Mouse (Mus musculus) right cerebral cortex, postnatal 10 days (tissue): ENCODE data around the gene 1700025G04Rik.
A peak's percentile ranks its signal among the peaks of the same experiment; 100 is the strongest.

Source experiments
- DNase-seq, 2 experiments: peaks; one replicate each; pipeline ENCODE4 v3.0.0; 2021; ENCODE audit warnings: low spot score in 2 of 2

Gene 1700025G04Rik

DNA sequence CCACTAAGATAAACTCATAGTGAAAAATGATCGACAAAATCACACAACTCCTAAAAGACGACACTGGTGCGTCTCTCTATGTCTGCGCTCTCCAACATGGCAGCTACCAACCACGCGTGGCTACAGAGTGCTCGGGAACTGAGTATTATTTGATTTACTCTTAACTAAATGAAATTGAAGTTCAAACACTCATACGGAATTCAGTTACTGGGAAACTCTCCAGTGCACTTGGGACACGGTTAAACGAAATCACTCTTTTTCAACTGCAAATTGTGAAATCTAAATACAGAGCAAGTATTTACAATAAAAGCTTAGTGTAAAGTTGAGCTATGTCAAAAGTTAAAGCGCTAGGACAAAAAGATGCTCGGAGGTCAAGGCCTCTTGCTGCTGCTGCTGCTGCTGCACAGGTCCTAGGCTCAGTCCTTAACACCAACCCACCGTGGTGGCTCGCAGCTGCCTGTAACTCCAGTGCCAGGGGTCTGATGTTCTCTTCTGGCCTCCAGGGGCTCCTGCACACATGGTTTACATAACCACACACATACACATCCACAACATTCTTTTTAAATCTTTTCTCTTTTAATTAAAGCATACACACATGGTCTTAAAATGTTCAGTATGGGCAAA lies 13.6 kb downstream of the 1700025G04Rik start:
- no peak for DNase-seq

DNA sequence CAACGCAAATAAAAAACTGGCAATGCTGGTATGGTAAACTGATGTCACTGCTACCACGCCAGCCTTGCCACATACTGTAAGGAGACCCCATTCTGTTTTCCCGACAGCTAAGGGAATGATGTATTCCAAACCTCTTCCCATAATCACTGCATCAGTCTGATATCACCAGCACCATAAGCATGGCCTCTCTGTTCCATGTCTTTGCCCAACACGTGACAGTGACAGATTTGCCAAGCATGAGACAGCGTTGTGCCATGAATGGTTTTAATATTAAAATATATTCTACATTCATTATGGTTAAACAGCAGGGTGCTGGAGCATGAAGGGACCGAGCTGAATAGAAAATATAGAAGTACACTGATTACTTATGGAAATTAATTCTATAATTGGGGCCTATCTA lies 14.2 kb downstream of the 1700025G04Rik start:
- DNase-seq = no peak

DNA sequence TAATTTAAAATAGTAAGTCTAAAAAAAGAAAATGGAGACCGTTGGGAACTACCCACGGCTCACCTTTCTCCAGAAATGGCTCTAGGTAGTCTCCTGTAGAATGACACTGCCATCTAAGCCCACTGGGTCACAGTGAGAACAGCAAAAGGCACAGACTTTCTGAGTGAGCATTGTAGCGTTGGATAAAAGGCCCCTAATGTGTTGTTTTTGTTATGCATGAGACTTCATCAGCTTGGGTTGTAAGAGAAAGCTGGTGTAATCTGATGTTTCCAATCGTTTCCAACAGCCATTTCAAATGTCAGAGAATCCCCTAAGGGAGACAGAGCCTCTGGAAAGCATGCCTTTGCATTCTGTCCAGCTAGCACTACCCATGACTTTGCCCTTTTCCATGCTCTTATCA lies 19.5 kb downstream of the 1700025G04Rik start:
- DNase-seq = no peak

DNA sequence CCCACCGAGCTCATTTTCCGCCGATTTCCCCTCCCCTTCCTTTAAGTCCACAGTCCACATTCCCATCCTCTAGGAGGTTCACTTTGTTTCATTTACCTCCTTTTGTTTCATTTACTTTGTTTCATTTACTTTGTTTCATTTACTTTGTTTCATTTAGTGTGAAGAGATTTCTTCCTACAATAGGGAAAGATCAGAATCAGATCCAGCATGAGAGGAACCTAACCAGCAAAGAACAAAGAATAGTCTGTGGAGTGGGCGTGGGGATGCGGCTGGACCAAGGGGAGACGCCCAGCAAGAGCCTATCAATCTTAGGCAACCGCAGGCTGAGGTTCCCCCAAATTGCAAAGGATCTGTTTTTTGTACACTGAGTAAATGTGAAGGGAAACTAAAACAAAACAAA lies 20.2 kb downstream of the 1700025G04Rik start:
- no peak for DNase-seq

DNA sequence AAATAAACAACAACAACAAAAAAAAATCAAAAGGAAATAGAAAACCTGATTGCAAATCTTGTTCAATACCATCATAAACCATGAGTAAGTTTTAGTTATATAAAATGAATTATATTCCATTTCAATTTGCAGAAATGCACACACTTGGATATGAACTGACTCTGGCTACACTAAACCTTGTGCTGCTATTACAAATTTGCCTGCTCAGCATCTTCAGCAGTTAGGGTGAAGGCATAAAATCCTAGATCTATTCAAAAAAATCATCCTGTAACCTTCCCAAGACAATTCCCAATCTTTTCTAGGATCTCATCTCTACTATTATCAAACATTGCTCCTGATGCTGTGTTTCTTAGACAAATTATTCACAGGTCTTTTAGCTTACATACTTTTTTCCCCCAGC lies 22.0 kb downstream of the 1700025G04Rik start:
- no peak for DNase-seq

DNA sequence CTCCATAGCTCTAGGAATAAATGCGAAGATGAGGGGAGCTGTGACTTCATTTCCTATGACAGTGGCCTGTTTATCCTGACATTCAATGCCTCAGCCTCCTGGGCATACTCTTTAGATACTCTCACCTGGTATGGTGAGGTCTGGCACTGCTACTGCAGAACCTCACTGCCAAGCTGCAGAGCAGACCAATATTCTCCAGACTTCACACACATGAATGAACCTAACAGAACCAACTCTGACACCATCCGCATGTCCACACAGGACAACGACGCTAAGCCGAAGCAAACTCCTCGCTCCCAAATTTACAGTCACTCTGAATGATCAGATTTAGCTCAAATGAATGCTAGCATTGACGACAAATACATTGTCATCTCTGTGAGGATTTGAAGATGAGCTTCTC lies 24.4 kb downstream of the 1700025G04Rik start:
- no peak for DNase-seq

DNA sequence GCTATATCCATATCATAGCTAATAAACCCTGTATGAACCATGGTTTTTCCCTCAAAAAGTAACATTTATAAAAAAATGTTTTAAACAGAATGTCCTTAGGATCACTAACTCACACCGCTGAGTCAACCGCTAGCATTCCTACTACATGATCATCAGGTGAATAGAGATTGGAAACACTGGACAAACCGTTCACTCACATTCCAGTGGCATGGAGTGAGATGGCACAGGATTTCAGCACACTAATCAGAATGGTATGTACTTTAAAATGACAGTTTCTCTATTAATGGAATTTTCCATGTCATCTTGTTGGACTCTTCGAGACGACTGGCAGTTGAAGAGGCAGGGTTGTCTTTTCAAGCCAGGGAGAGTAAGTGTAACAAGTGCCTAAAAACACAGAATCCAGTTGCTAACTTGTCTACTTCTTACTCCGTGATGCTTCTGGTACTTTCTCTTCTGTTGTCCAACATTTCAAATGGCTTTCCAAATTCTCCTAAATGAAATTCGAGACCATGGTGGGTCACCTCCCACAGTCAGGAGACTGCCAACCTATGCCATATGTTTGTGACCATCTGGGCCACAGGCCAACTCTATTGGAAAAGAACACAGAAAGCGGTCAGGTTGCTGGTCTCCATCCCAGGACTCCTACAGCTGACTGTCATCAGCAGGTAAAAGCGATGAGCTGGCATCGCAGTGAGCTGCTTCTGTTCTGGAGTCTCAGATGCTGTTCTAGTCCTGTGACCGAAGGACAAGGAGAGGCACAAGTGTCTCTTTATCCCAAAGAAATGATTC lies 26.4 kb downstream of the 1700025G04Rik start:
- no peak for DNase-seq

DNA sequence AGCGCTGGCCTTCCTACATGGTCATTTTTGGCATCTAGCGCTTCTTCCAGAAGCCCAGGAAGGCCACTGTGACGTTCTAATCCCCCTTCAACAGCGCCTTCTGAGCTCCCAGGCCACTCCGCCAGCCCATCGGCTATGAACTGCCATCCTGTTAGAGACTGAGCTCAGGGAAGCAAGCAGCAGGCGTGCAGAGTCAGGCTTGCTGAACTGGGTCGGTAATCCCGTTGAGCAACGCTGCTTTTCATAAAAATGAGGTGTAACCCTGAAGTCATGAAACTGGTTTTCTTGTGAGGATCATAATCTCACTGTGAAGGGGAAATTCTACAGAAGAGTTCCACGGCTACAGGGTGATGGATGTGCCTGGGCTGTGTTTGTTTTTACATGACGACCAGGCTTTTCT lies 28.2 kb downstream of the 1700025G04Rik start:
- no peak for DNase-seq

DNA sequence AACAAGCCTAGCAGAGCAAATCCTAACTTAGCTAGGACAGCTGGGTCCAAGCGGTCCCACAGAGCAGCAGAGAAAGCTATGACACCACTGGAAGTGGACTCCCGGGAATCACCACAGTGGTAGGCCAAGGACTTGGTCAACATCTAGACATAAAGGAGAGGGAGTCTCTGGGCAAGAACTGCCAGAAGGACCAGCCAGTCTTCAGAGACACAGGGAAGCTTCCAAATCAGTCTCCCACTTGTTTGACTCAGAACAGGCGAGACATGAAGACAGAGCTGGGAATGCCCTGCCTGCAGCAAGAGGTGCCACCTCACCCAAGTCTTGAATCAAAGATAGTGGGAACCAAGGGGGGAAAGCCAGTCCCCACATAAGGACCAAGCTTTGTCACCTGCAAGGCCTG lies 29.7 kb downstream of the 1700025G04Rik start:
- no peak for DNase-seq

DNA sequence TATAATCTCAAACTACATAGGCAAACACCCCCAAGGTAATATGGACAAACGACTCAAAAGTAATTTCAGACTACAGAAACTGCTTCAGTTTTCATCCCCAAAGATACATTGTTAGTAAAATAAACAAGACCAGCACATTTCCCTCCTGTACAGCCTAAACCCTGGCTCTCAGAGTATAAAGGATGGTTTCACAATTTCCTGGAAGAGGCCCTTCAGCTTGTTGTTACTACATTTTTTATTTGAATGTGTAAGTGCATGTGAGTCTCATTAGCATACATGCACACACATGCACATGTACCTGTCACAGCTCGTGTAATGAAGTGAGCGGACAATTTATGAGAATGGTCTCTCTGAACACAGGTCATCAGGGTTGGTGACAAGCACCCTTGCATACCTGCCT lies 31.1 kb downstream of the 1700025G04Rik start:
- DNase-seq = no peak

DNA sequence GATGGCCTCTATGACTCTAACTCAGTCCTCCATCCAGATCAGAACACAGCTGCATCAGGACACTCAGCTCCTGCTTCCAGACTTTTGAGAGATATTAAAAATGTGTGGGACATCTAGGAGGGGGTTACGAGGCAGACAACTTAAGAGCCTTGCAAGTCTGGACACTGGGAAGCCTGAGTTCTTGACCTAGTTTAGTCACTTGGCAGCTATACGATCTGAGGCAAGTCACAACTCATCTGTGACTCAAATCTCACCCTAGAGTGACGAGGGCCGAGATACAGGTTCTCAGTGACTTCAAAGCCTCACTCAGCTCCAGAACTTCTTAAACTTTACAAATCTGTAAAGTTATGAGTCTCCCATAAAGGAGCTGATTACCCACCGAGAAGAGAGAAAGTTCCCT lies 36.8 kb downstream of the 1700025G04Rik start:
- DNase-seq = no peak

DNA sequence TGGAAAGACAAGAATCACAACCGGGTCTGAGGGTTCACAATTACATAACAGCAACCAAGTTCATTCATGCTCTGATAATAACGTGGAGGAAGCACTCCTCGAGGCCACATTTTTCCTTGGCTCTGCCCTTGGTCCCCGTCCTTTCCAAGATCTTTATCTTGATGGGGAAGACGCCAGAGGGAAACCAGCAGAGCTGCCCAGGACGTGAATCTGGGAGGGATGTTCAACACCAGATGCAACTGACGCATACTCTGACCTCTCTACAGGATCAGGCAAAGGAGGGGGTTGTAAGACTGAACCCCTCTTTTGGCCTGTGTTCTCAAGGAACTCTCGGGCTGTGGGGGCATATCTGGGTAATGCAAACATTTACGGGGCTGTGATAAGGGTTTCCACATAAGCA lies 38.1 kb downstream of the 1700025G04Rik start:
- no peak for DNase-seq

DNA sequence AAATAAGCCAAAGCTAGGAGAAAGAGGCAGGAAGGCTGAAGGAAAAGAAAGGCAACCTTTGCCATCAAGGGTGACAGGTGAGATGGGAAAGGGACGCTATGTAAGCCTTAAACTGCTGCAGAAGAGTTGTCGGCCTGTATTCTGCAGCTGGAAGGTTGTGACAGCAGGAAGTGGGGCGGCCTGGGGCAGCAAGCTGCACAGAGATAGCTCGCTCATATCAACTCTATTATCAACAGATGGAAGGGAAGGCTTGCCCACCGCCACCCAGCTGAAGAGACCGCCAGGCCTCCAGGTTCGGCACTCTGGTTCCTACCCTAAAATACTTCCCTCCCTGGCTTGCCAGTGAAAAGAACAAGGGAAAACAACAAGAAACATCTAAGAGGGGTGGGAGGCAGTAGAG lies 39.9 kb downstream of the 1700025G04Rik start:
- DNase-seq = no peak

DNA sequence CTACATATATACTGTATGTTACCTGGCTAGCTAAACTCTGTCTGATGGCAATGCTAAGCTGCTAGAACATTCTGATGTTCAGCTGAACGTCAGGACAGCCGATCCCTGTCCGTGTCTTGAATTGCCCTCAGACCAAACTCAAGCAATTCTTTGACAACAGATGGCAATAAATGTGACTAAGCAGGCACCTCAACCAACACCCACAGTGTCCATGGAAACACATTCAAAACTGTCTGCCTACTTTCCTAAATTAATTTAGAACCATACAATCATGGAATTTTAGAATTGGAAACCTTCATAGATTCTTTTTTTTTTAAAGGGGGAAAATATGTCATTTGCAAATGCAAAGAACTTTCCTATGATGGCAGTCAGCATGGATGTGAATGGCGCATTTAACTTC lies 41.6 kb downstream of the 1700025G04Rik start:
- DNase-seq = peak in 1 of 2 experiments; percentile 44

DNA sequence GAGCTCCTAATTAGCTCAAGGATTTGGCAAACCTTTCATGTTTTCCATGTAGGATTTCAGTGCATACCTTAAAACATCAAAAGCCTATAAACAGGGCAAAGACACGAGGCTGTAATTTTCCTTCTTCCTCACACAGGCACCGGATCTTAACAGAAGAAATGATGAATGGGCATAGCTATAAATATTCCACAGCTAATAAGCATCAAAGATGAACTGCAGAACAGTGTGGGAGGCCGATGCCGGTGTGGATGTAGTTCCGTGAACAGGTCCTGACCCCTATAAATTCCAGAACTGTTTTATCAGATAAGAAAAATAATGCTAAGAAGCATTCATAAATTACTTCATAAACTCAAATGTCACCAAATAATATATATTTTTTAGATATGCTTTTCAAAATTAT lies 42.5 kb downstream of the 1700025G04Rik start:
- DNase-seq = no peak

DNA sequence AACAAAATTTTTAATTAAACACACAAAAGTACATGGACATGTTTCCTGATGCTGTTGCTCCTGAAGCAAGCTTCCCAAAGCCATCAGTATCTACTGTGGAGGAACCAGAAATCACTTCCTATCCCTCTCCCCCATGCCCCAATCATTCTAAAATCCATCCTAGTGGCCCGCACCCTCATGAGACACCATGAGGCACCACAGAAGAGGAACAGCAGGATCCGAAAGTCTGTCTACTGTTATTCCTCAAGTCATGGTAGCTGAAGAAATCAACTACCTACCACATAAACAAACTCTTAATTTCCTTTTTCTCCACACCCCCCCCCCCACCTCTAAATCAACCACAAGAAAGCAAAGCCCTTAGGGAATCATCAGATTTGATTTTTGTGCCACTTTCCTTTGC lies 46.5 kb downstream of the 1700025G04Rik start:
- no peak for DNase-seq

DNA sequence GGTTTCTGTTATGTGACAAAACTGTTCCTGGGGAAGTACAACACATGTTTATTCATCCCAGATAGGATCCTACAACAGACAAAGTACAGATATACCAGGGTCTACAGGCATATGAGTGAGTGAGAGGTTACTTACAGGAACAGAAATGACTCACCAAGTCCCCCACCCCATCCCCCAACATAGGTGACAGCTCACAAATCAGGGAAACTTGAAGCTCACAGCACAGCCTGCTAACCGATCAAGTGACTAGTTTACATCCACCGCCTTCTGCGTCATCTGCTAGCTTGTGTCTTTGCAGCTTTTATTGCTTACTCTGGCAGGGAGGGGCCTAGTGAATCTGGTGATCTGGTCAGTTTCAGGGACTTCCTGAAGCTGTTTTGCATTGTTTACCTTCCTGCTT lies 47.5 kb downstream of the 1700025G04Rik start:
- DNase-seq = no peak

DNA sequence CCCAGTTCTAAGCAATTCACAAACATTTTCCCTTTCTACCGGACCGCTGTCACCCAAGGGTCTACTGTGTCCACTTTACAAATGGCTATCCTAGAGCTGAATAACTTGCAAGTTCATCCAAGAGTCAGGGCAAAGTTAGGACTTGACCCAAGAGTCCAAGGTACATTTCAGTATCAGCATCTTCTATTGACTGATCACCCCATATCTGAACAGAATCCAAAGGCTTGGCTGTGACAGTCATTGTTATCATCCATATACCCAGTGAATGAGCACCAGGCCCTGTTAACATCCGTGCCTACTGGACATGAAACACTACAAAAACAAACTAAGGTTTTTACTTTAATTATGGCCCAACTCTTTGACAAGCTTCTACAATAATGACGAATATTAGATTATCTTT lies 48.9 kb downstream of the 1700025G04Rik start:
- DNase-seq = no peak

DNA sequence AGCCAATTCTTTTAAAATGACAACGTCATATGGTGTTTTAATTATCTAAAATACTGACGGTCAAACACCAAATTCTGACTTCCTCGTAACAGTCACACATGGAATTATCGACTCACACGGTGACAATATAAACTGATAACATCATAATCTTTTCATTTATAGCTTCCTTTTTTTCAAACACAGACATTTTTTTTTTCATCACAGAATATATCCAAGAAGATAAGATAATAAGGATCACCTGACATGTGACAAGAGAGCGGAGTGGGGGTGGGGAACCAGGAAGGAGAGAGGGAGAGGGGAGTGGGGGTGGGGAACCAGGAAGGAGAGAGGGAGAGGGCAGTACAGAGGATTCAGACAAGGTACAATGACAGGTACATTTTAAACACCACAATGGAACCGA lies 49.9 kb downstream of the 1700025G04Rik start:
- no peak for DNase-seq

DNA sequence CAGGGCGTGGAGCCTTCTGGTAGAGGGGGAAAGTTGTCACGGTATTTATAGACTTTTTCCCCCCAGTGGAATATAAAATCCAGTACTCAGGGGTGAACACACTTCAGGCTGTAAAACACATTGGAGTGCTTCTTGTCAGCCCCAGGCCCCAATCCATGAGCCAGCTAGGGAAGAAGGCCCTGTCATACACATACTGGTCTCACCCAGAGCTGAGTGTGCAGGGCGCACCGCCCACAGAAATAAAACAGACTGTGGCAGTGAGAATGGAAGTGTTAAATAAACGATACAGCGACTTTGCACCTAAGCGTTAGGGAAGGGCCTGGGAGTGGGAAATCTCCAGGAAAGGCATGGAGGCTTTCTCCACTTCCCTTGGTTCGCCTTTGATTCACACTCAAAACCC lies 50.3 kb downstream of the 1700025G04Rik start:
- DNase-seq = no peak

DNA sequence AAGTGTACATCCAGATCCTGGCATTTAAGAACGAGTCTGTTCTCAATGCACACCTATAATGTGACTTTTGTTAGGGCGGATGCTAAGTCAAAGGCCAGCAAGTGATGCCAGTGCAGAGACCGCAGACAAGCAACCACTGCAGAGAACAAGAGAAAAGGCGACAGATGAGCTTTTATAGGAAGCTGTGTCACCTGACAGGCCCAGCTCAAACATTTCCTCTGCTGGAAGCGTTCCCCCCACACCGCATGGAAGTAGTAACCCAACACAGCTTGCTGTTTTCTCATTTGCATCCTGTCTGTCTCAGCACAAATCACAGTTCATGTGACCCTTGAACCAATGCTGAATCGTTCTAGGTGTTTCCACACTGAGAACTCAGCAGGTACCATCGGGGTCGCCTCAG lies 51.8 kb downstream of the 1700025G04Rik start:
- no peak for DNase-seq

DNA sequence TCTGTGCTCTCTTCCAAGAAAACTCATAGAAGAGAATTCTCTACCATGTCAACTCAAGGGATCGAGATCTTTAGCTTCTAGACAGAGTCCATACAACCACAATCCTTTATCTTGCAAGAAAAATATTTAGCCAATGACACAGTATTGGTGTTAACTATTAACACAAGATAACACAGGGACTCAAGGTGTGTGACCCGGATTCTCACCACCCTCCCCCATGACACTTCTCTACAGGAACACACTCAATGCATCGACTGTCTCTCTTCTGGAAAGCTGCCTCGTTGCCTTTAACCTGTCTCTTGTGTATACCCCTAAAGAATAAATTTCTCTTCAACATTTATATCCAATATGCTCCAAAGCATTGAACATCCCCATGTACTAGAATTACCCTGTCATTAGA lies 52.3 kb downstream of the 1700025G04Rik start:
- no peak for DNase-seq

DNA sequence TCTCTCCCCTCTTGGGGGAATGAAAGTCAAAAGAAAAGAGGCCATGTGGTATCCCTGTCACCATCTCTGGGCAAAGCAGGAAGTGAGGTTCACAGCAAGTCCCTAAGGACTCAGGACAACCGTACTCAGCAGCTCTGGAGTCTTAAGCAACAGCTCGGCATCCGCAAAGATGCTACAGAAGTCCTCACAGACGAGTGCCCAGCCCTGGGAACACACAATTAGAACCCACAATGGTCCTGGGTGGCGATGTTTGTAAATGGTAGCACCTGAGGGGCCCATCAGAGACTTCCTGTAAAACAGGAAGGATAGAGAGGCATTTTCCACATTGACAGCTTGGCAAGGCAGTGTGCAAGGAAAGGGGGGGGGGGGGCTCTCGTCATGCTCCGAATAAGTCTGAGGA lies 55.2 kb downstream of the 1700025G04Rik start:
- DNase-seq = no peak

DNA sequence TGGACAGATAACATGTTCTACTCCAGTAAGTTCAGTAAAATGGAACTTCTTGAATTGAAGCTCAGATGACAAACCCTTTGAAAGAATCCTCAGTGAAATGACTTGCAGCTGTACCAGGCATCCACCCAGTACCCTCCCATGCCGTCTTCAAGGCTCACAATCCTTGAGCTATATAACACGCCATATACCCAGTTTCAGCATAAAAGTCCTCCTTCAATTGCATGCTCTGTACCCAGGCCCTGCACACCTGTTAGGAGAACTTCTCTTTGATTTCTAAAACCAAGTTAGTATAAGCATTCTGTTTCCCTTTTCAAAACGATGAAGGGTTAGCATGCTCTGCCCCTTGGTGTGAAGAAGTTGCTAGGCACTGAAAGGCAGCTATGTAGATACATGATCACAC lies 56.2 kb downstream of the 1700025G04Rik start:
- DNase-seq = no peak
